Mouse (Mus musculus) kidney, embryonic 14.5 days (tissue): ENCODE data around the gene Trak1. TPM values are rescaled to one million over a fixed set of nuclear protein-coding genes. Genes with fewer than 3 reads are reported as not detected.
A peak's percentile ranks its signal among the peaks of the same experiment; 100 is the strongest.

Experiments used
- ATAC-seq: fragments of 200-750 bp; cut with Nextera tagmentation; 2 replicates; pipeline ENCODE4 v1.8.0; 2017; ENCODE audit warnings: moderate number of reproducible peaks, mild to moderate bottlenecking, moderate TSS enrichment, moderate library complexity; ENCODE audit not compliant: low FRiP score, low TSS enrichment
- H3K27ac ChIP-seq: fragments of 300-500 bp; sonication (generic); 2 replicates; pipeline ENCODE4 v1.5.1; 2014; ENCODE audit warnings: low read depth, mild to moderate bottlenecking, low read length, moderate library complexity, mixed read lengths
- H3K27me3 ChIP-seq: fragments of 300-500 bp; sonication (generic); 2 replicates; pipeline ENCODE4 v1.6.1; 2014; ENCODE audit warnings: mild to moderate bottlenecking, low read length; ENCODE audit not compliant: control insufficient read depth, insufficient read depth
- H3K36me3 ChIP-seq: fragments of 300-500 bp; sonication (generic); 2 replicates; pipeline ENCODE4 v1.6.1; 2014; ENCODE audit warnings: low read length, mixed read lengths; ENCODE audit not compliant: control insufficient read depth, insufficient read depth
- H3K4me1 ChIP-seq: fragments of 300-500 bp; sonication (generic); 2 replicates; pipeline ENCODE4 v1.6.1; 2014; ENCODE audit warnings: low read length, mixed read lengths; ENCODE audit not compliant: control insufficient read depth, insufficient read depth
- H3K4me2 ChIP-seq: fragments of 300-500 bp; sonication (generic); replicated peaks from 2 replicates; pipeline ENCODE4 v1.6.1; 2014; ENCODE audit warnings: low read depth, mild to moderate bottlenecking, low read length
- H3K4me3 ChIP-seq: fragments of 300-500 bp; sonication (generic); 2 replicates; pipeline ENCODE4 v1.5.1; 2014; ENCODE audit warnings: mild to moderate bottlenecking, low read length
- H3K9ac ChIP-seq: fragments of 300-500 bp; sonication (generic); 2 replicates; pipeline ENCODE4 v1.6.1; 2014; ENCODE audit warnings: low read depth, mild to moderate bottlenecking, low read length, moderate library complexity
- H3K9me3 ChIP-seq: fragments of 300-500 bp; sonication (generic); 2 replicates; pipeline ENCODE4 v1.6.1; 2016; ENCODE audit warnings: low read length; ENCODE audit not compliant: control insufficient read depth
- WGBS: fragments of 180-500 bp; shearing (Covaris S2); extraction: QIAGEN DNeasy Blood & Tissue Kit; methylation state at CpG from one replicate; pipeline ENCODE4 v1.1.7; 2014; 5-methylcytosine and 5-hydroxymethylcytosine counted together
- polyA plus RNA-seq: library from polyadenylated mRNA; unstranded; fragments of >200 nt; fragmentation: Nextera tagmentation; extraction: Ambion mirVana; gene quantifications from 2 replicates; pipeline ENCODE4 v1.2.1, GENCODE M21; 2014

The Trak1 gene
- polyA plus RNA-seq, 1 experiment from 2014 or later, result 15.4 TPM

GRCm38 (mm10) chr9:121414237-121414636, 116.9 kb downstream of the Trak1 start:
- Histone ChIP-seq H3K4me1 (no peaks in the 10 kb centered on the region), H3K9ac (no peak overlapping the region), H3K4me3 (no peak overlapping the region), H3K27ac (no peak overlapping the region), H3K36me3 (no peaks in the 10 kb centered on the region), H3K27me3 (no peaks in the 10 kb centered on the region), H3K4me2 (no peak overlapping the region), H3K9me3 (no peaks in the 10 kb centered on the region)
- no peak for ATAC-seq
- 84% methylated on average over 12 of the region's 12 CpGs for WGBS

GRCm38 (mm10) chr9:121415626-121416241, 118.4 kb downstream of the Trak1 start:
- H3K9me3 ChIP-seq, result no peaks in the 10 kb centered on the region
- WGBS, result 70% methylated on average over 19 of the region's 19 CpGs
- no peaks in the 10 kb centered on the region for H3K4me1 ChIP-seq
- H3K27ac ChIP-seq, result no peak overlapping the region
- ATAC-seq, result peak; percentile 83; the same call in 1 of the 2 replicates
- no peaks in the 10 kb centered on the region for H3K36me3 ChIP-seq
- no peak overlapping the region for H3K4me2 ChIP-seq
- H3K9ac ChIP-seq, result no peak overlapping the region
- H3K4me3 ChIP-seq, result no peak overlapping the region
- no peaks in the 10 kb centered on the region for H3K27me3 ChIP-seq

GRCm38 (mm10) chr9:121416460-121416859, 119.2 kb downstream of the Trak1 start:
- no peak for ATAC-seq
- Histone ChIP-seq H3K36me3 (no peaks in the 10 kb centered on the region), H3K9ac (no peak overlapping the region), H3K4me1 (no peaks in the 10 kb centered on the region), H3K4me2 (no peak overlapping the region), H3K27me3 (no peaks in the 10 kb centered on the region), H3K9me3 (no peaks in the 10 kb centered on the region), H3K4me3 (no peak overlapping the region), H3K27ac (no peak overlapping the region)
- 91% methylated on average over 5 of the region's 5 CpGs for WGBS

GRCm38 (mm10) chr9:121416872-121417637, 119.8 kb downstream of the Trak1 start:
- Histone ChIP-seq H3K9ac (no peak overlapping the region), H3K9me3 (no peaks in the 10 kb centered on the region), H3K36me3 (no peaks in the 10 kb centered on the region), H3K27me3 (no peaks in the 10 kb centered on the region), H3K4me1 (no peaks in the 10 kb centered on the region), H3K27ac (no peak overlapping the region), H3K4me2 (no peak overlapping the region), H3K4me3 (no peak overlapping the region)
- ATAC-seq, result no peak
- WGBS, result 58% methylated on average over 7 of the region's 7 CpGs

GRCm38 (mm10) chr9:121419011-121419410, 121.7 kb downstream of the Trak1 start:
- Histone ChIP-seq H3K9me3 (no peaks in the 10 kb centered on the region), H3K4me3 (no peak overlapping the region), H3K9ac (no peak overlapping the region), H3K27me3 (no peaks in the 10 kb centered on the region), H3K36me3 (no peaks in the 10 kb centered on the region), H3K4me2 (no peak overlapping the region), H3K27ac (no peak overlapping the region), H3K4me1 (no peaks in the 10 kb centered on the region)
- no peak for ATAC-seq
- 79% methylated on average over 3 of the region's 3 CpGs for whole genome bisulfite sequencing

- H3K4me1 ChIP-seq, result no peaks in the 10 kb centered on the region
- no peaks in the 10 kb centered on the region for H3K9me3 ChIP-seq
- WGBS, result 74% methylated on average over 7 of the region's 7 CpGs
- H3K4me2 ChIP-seq, result no peak overlapping the region
- no peak overlapping the region for H3K9ac ChIP-seq
- no peaks in the 10 kb centered on the region for H3K27me3 ChIP-seq
- no peak overlapping the region for H3K27ac ChIP-seq
- no peaks in the 10 kb centered on the region for H3K36me3 ChIP-seq
- ATAC-seq, result no peak
- H3K4me3 ChIP-seq, result no peak overlapping the region
Observed at GRCm38 (mm10) chr9:121419573-121419972, 122.3 kb downstream of the Trak1 start.

GRCm38 (mm10) chr9:121420817-121421216, 123.5 kb downstream of the Trak1 start:
- 92% methylated on average over 6 of the region's 6 CpGs for WGBS
- no peak overlapping the region for H3K4me2 ChIP-seq
- H3K9ac ChIP-seq, result no peak overlapping the region
- no peak for ATAC-seq
- no peaks in the 10 kb centered on the region for H3K4me1 ChIP-seq
- H3K36me3 ChIP-seq, result no peaks in the 10 kb centered on the region
- no peaks in the 10 kb centered on the region for H3K9me3 ChIP-seq
- H3K27ac ChIP-seq, result no peak overlapping the region
- no peak overlapping the region for H3K4me3 ChIP-seq
- no peaks in the 10 kb centered on the region for H3K27me3 ChIP-seq

- H3K9me3 ChIP-seq, result no peaks in the 10 kb centered on the region
- no peak overlapping the region for H3K4me3 ChIP-seq
- H3K4me2 ChIP-seq, result no peak overlapping the region
- H3K27ac ChIP-seq, result no peak overlapping the region
- no peak overlapping the region for H3K9ac ChIP-seq
- no peaks in the 10 kb centered on the region for H3K27me3 ChIP-seq
- ATAC-seq, result no peak
- H3K4me1 ChIP-seq, result no peaks in the 10 kb centered on the region
- 76% methylated on average over 5 of the region's 5 CpGs for WGBS
- H3K36me3 ChIP-seq, result no peaks in the 10 kb centered on the region
Observed at GRCm38 (mm10) chr9:121422402-121422801, 125.1 kb downstream of the Trak1 start.

- no peak overlapping the region for H3K27ac ChIP-seq
- 88% methylated on average over 6 of the region's 6 CpGs for WGBS
- H3K4me1 ChIP-seq, result no peaks in the 10 kb centered on the region
- H3K4me3 ChIP-seq, result no peak overlapping the region
- no peak for ATAC-seq
- H3K36me3 ChIP-seq, result no peaks in the 10 kb centered on the region
- H3K9ac ChIP-seq, result no peak overlapping the region
- no peak overlapping the region for H3K4me2 ChIP-seq
- H3K9me3 ChIP-seq, result no peaks in the 10 kb centered on the region
- no peaks in the 10 kb centered on the region for H3K27me3 ChIP-seq
Observed at GRCm38 (mm10) chr9:121423621-121424020, 126.3 kb downstream of the Trak1 start.
